Mouse (Mus musculus) MEL (cell line): Measurements from ENCODE around the gene Ect2l. TPM values are rescaled to one million over a fixed set of nuclear protein-coding genes. Genes with fewer than 3 reads are reported as not detected.

Experiments
- DNase-seq: peaks from one replicate; pipeline ENCODE4 v3.0.0; 2011; ENCODE audit warnings: low read depth, low spot score
- H3K27ac ChIP-seq: 2 replicates; pipeline ENCODE4 v1.5.1; 2012; ENCODE audit warnings: low read depth, mild to moderate bottlenecking, control low read depth, low read length, moderate library complexity; ENCODE audit not compliant: control insufficient read depth
- H3K27me3 ChIP-seq, 2 experiments: fragments of 150-350 bp in 1 of 2; sonication (generic) in 1 of 2; 2 replicates each; pipeline ENCODE4 v1.6.1; 2012; ENCODE audit warnings: low read length in 2 of 2, mild to moderate bottlenecking in 2 of 2, improper control_type of control experiment in 1 of 2, moderate library complexity in 1 of 2; ENCODE audit not compliant: insufficient read depth in 2 of 2, control insufficient read depth in 1 of 2
- H3K36me3 ChIP-seq, 2 experiments: 2 replicates each; pipeline ENCODE4 v1.6.1; 2012 to 2014; ENCODE audit warnings: low read length in 2 of 2, improper control_type of control experiment in 1 of 2, inconsistent platforms in 1 of 2, mild to moderate bottlenecking in 1 of 2; ENCODE audit not compliant: insufficient read depth in 2 of 2, control insufficient read depth in 1 of 2
- H3K4me1 ChIP-seq, 2 experiments: fragments of 150-350 bp in 1 of 2; sonication (generic) in 1 of 2; 2 replicates each; pipeline ENCODE4 v1.6.1; 2012; ENCODE audit warnings: low read length in 2 of 2, improper control_type of control experiment in 1 of 2, mild to moderate bottlenecking in 1 of 2; ENCODE audit not compliant: insufficient read depth in 2 of 2, control insufficient read depth in 1 of 2
- H3K4me3 ChIP-seq, 2 experiments: fragments of 150-350 bp in 1 of 2; sonication (generic) in 1 of 2; 2 replicates each; pipeline ENCODE4 v1.5.1; 2012; ENCODE audit warnings: low read depth in 2 of 2, low read length in 2 of 2, mild to moderate bottlenecking in 2 of 2, moderate library complexity in 2 of 2, control low read depth in 1 of 2, improper control_type of control experiment in 1 of 2; ENCODE audit not compliant: control insufficient read depth in 1 of 2, insufficient read depth in 1 of 2
- H3K79me2 ChIP-seq: 2 replicates; pipeline ENCODE4 v1.6.1; 2012; ENCODE audit warnings: mild to moderate bottlenecking, low read length, moderate library complexity; ENCODE audit not compliant: control insufficient read depth, poor library complexity, insufficient read depth
- H3K9ac ChIP-seq: 2 replicates; pipeline ENCODE4 v1.6.1; 2012; ENCODE audit warnings: low read depth, mild to moderate bottlenecking, control low read depth, low read length, moderate library complexity; ENCODE audit not compliant: control insufficient read depth, poor library complexity, severe bottlenecking
- H3K9me3 ChIP-seq: fragments of 150-350 bp; sonication (generic); replicated peaks from 2 replicates; pipeline ENCODE4 v1.6.1; 2012; ENCODE audit warnings: mild to moderate bottlenecking, low read length, improper control_type of control experiment, moderate library complexity; ENCODE audit not compliant: insufficient read depth
- BHLHE40 ChIP-seq: IDR thresholded peaks from 2 replicates; pipeline ENCODE4 v1.6.1; 2012; ENCODE audit warnings: low read depth, mild to moderate bottlenecking, inconsistent platforms, low read length, improper control_type of control experiment, borderline replicate concordance
- CTCF ChIP-seq, 3 experiments: IDR thresholded peaks in 2 of 3; conservative IDR thresholded peaks in 1 of 3; 2 replicates each; pipeline ENCODE4 v1.5.1; 2011 to 2012; ENCODE audit warnings: low read length in 3 of 3, low read depth in 2 of 3, mild to moderate bottlenecking in 2 of 3, improper control_type of control experiment in 1 of 3, inconsistent platforms in 1 of 3, mixed read lengths in 1 of 3, moderate library complexity in 1 of 3; ENCODE audit not compliant: control insufficient read depth in 1 of 3, insufficient read depth in 1 of 3, poor library complexity in 1 of 3, severe bottlenecking in 1 of 3
- E2F4 ChIP-seq: IDR thresholded peaks from 2 replicates; pipeline ENCODE4 v1.6.1; 2011; ENCODE audit warnings: low read depth, low read length, improper control_type of control experiment, borderline replicate concordance
- GABPA ChIP-seq: IDR thresholded peaks from 2 replicates; pipeline ENCODE4 v1.6.1; 2012; ENCODE audit warnings: low read depth, mild to moderate bottlenecking, inconsistent platforms, low read length, improper control_type of control experiment, moderate library complexity
- GATA1 ChIP-seq: IDR thresholded peaks from 2 replicates; pipeline ENCODE4 v1.6.1; 2011; ENCODE audit warnings: low read depth, low read length, improper control_type of control experiment
- HCFC1 ChIP-seq: IDR thresholded peaks from 2 replicates; pipeline ENCODE4 v1.6.1; 2012; ENCODE audit warnings: low read depth, mild to moderate bottlenecking, inconsistent platforms, low read length, improper control_type of control experiment, moderate library complexity
- MAX ChIP-seq: IDR thresholded peaks from 2 replicates; pipeline ENCODE4 v1.6.1; 2011; ENCODE audit warnings: low read length, improper control_type of control experiment
- MAZ ChIP-seq: IDR thresholded peaks from 2 replicates; pipeline ENCODE4 v1.6.1; 2012; ENCODE audit warnings: low read depth, mild to moderate bottlenecking, inconsistent platforms, low read length, improper control_type of control experiment
- MEF2A ChIP-seq: IDR thresholded peaks from 2 replicates; pipeline ENCODE4 v1.6.1; 2014; ENCODE audit warnings: low read depth, mild to moderate bottlenecking, inconsistent platforms, low read length, improper control_type of control experiment; ENCODE audit not compliant: poor library complexity, insufficient replicate concordance, severe bottlenecking; ENCODE audit errors: extremely low read depth
- MXI1 ChIP-seq: IDR thresholded peaks from 2 replicates; pipeline ENCODE4 v1.6.1; 2011; ENCODE audit warnings: mild to moderate bottlenecking, low read depth, low read length, improper control_type of control experiment
- MYC ChIP-seq: IDR thresholded peaks from 2 replicates; pipeline ENCODE4 v1.6.1; 2011; ENCODE audit warnings: low read depth, mild to moderate bottlenecking, low read length, improper control_type of control experiment, moderate library complexity
- NRF1 ChIP-seq: IDR thresholded peaks from 2 replicates; pipeline ENCODE4 v1.6.1; 2014; ENCODE audit warnings: low read depth, mild to moderate bottlenecking, inconsistent platforms, low read length, improper control_type of control experiment, moderate library complexity; ENCODE audit not compliant: poor library complexity, insufficient read depth, severe bottlenecking
- POLR2A ChIP-seq, 2 experiments: IDR thresholded peaks; 2 replicates each; pipeline ENCODE4 v1.6.1; 2011 to 2012; ENCODE audit warnings: low read length in 2 of 2, mild to moderate bottlenecking in 2 of 2, control low read depth in 1 of 2, improper control_type of control experiment in 1 of 2, low read depth in 1 of 2, moderate library complexity in 1 of 2; ENCODE audit not compliant: control insufficient read depth in 1 of 2, insufficient read depth in 1 of 2, poor library complexity in 1 of 2
- POLR2AphosphoS2 ChIP-seq: IDR thresholded peaks from 2 replicates; pipeline ENCODE4 v1.6.1; 2011; ENCODE audit warnings: low read length, improper control_type of control experiment
- RAD21 ChIP-seq: IDR thresholded peaks from 2 replicates; pipeline ENCODE4 v1.6.1; 2011; ENCODE audit warnings: mild to moderate bottlenecking, low read depth, low read length, improper control_type of control experiment
- SMC3 ChIP-seq: IDR thresholded peaks from 2 replicates; pipeline ENCODE4 v1.6.1; 2011; ENCODE audit warnings: low read depth, low read length, improper control_type of control experiment
- TCF12 ChIP-seq: IDR thresholded peaks from 2 replicates; pipeline ENCODE4 v1.6.1; 2014; ENCODE audit warnings: low read depth, mild to moderate bottlenecking, inconsistent platforms, low read length, improper control_type of control experiment, moderate library complexity
- UBTF ChIP-seq: IDR thresholded peaks from 2 replicates; pipeline ENCODE4 v1.6.1; 2012; ENCODE audit warnings: low read depth, mild to moderate bottlenecking, inconsistent platforms, low read length, improper control_type of control experiment, moderate library complexity, borderline replicate concordance; ENCODE audit not compliant: insufficient read depth
- USF2 ChIP-seq, 2 experiments: IDR thresholded peaks; 2 replicates each; pipeline ENCODE4 v1.6.1; 2011 to 2012; ENCODE audit warnings: improper control_type of control experiment in 2 of 2, low read length in 2 of 2, borderline replicate concordance in 1 of 2, inconsistent platforms in 1 of 2, low read depth in 1 of 2, mild to moderate bottlenecking in 1 of 2; ENCODE audit not compliant: insufficient read depth in 1 of 2
- ZKSCAN1 ChIP-seq: IDR thresholded peaks from 2 replicates; pipeline ENCODE4 v1.6.1; 2012; ENCODE audit warnings: low read depth, mild to moderate bottlenecking, inconsistent platforms, low read length, improper control_type of control experiment, moderate library complexity
- ZNF384 ChIP-seq: IDR thresholded peaks from 2 replicates; pipeline ENCODE4 v1.6.1; 2012; ENCODE audit warnings: low read depth, mild to moderate bottlenecking, inconsistent platforms, low read length, improper control_type of control experiment
- polyA plus RNA-seq, 2 experiments: library from polyadenylated mRNA; stranded (reverse) in 1 of 2; unstranded in 1 of 2; fragments of >175 nt in 1 of 2; fragments of >200 nt in 1 of 2; gene quantifications; 2 replicates each; pipeline versions ENCODE4 v1.2.1 to v1.2.4; 2012; ENCODE audit warnings: low replicate concordance in 2 of 2, low read depth in 1 of 2; ENCODE audit not compliant: insufficient read length in 2 of 2, insufficient read depth in 1 of 2, missing spikeins in 1 of 2
- total RNA-seq: library from RNA; depleted of rRNA; stranded (reverse); fragments of 300-350 nt; gene quantifications from 2 replicates; pipeline ENCODE4 v1.2.3, GENCODE M21; 2012

Ect2l gene
- total and polyA plus RNA-seq, 3 experiments, result not detected

GRCm38 (mm10) chr10:18147224-18147623 is 63.5 kb downstream of the Ect2l start:
- no peak overlapping the region for H3K4me3 ChIP-seq
- H3K27me3 ChIP-seq, result no peaks in the 10 kb centered on the region
- no peak for DNase-seq
- no peaks in the 10 kb centered on the region for H3K9me3 ChIP-seq
- no peak overlapping the region for H3K9ac ChIP-seq
- no peak overlapping the region for H3K27ac ChIP-seq
- no peaks in the 10 kb centered on the region for H3K36me3 ChIP-seq
- H3K79me2 ChIP-seq, result no peaks in the 10 kb centered on the region
- TF ChIP-seq NRF1 (no peak), POLR2A (IDR thresholded peaks at IDR 0.05; ENCODE audit: control insufficient read depth in 1 of 2, insufficient read depth in 1 of 2, low read depth in 1 of 2, low read length in 2 of 2, poor library complexity in 1 of 2) (no peak), MXI1 (no peak), SMC3 (no peak), UBTF (no peak), CTCF (IDR thresholded peaks at IDR 0.05 in 2 of 3, conservative IDR thresholded peaks at IDR 0.05 in 1 of 3; ENCODE audit: control insufficient read depth in 1 of 3, insufficient read depth in 1 of 3, low read depth in 2 of 3, low read length in 3 of 3, poor library complexity in 1 of 3, severe bottlenecking in 1 of 3) (no peak), RAD21 (no peak), E2F4 (no peak), TCF12 (no peak)
- no peaks in the 10 kb centered on the region for H3K4me1 ChIP-seq

- Histone ChIP-seq H3K4me1 (no peaks in the 10 kb centered on the region), H3K79me2 (no peaks in the 10 kb centered on the region), H3K27ac (no peak overlapping the region), H3K9me3 (no peaks in the 10 kb centered on the region), H3K4me3 (no peak overlapping the region), H3K36me3 (no peaks in the 10 kb centered on the region), H3K9ac (no peak overlapping the region)
- DNase-seq, result no peak
- TF ChIP-seq MEF2A (no peak), ZNF384 (no peak), BHLHE40 (no peak), POLR2AphosphoS2 (no peak), USF2 (IDR thresholded peaks at IDR 0.05; ENCODE audit: borderline replicate concordance in 1 of 2, insufficient read depth in 1 of 2, low read depth in 1 of 2, low read length in 2 of 2) (no peak), MXI1 (no peak), MYC (no peak), UBTF (no peak), HCFC1 (no peak), TCF12 (no peak), GABPA (no peak), CTCF (IDR thresholded peaks at IDR 0.05 in 2 of 3, conservative IDR thresholded peaks at IDR 0.05 in 1 of 3; ENCODE audit: control insufficient read depth in 1 of 3, insufficient read depth in 1 of 3, low read depth in 2 of 3, low read length in 3 of 3, poor library complexity in 1 of 3, severe bottlenecking in 1 of 3) (no peak), GATA1 (no peak), MAZ (no peak), ZKSCAN1 (no peak), NRF1 (no peak), MAX (no peak)
- TF ChIP-seq, all 39 proteins: peak for 0
- no peaks in the 10 kb centered on the region for H3K27me3 ChIP-seq
These were observed 68.5 kb downstream of the Ect2l start for GRCm38 (mm10) chr10:18142231-18142630.
